Mouse (Mus musculus): ENCODE data around the gene Mme. TPM values are rescaled to one million over a fixed set of nuclear protein-coding genes. Genes with fewer than 3 reads are reported as not detected.

The Mme gene
- polyA plus RNA-seq, 1 experiment from 2014 or later: 3.1 TPM

GRCm38 (mm10) chr3:63340546-63340945 is 99.2 kb downstream of the Mme start:
- H3K4me2 ChIP-seq (ENCODE audit: low read depth, low read length): no peak overlapping the region
- no peaks in the 10 kb centered on the region for H3K9me3 ChIP-seq (replicated peaks; ENCODE audit: control insufficient read depth, low read length)
- no peak overlapping the region for H3K4me3 ChIP-seq (ENCODE audit: low read length)
- no peaks in the 10 kb centered on the region for H3K36me3 ChIP-seq (ENCODE audit: control insufficient read depth, insufficient read depth)
- H3K27ac ChIP-seq (ENCODE audit: low read length): no peak overlapping the region
- H3K9ac ChIP-seq (ENCODE audit: low read length): no peak overlapping the region
- WGBS: 78% methylated on average over 3 of the region's 3 CpGs
- no peaks in the 10 kb centered on the region for H3K4me1 ChIP-seq (ENCODE audit: control insufficient read depth, insufficient read depth, low read length)
- H3K27me3 ChIP-seq (ENCODE audit: control insufficient read depth, insufficient read depth, low read length): no peaks in the 10 kb centered on the region
- no peak for ATAC-seq (replicated peaks; ENCODE audit: extremely low read depth, insufficient read depth, low FRiP score)

DNA sequence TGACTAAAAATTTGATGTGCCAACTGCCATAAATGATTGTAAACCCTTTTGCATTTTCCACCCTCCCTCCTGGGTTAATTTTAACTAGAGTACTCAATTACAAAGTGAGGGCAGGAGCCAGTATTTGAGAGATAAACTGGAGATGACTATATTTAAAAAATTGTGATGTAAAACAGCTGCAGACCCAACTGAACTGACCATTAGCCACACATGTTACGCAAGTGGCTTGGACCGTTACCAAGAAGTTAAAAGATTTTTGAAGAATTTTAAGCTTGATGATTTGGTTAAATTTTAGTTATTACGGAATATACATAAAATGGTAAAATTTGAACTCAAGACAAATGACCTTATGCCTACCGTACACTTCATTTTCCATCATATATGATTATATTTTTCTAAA is 100.1 kb downstream of the Mme start:
- Histone ChIP-seq H3K4me1 (ENCODE audit: control insufficient read depth, insufficient read depth, low read length) (no peaks in the 10 kb centered on the region), H3K4me3 (ENCODE audit: low read length) (no peak overlapping the region), H3K4me2 (ENCODE audit: low read depth, low read length) (no peak overlapping the region), H3K36me3 (ENCODE audit: control insufficient read depth, insufficient read depth) (no peaks in the 10 kb centered on the region), H3K9me3 (replicated peaks; ENCODE audit: control insufficient read depth, low read length) (no peaks in the 10 kb centered on the region), H3K27ac (ENCODE audit: low read length) (no peak overlapping the region), H3K9ac (ENCODE audit: low read length) (no peak overlapping the region), H3K27me3 (ENCODE audit: control insufficient read depth, insufficient read depth, low read length) (no peaks in the 10 kb centered on the region)
- 88% methylated on average over 4 of the region's 4 CpGs for WGBS
- ATAC-seq (replicated peaks; ENCODE audit: extremely low read depth, insufficient read depth, low FRiP score): no peak

- Histone ChIP-seq H3K4me1 (ENCODE audit: control insufficient read depth, insufficient read depth, low read length) (no peaks in the 10 kb centered on the region), H3K9me3 (replicated peaks; ENCODE audit: control insufficient read depth, low read length) (no peaks in the 10 kb centered on the region), H3K9ac (ENCODE audit: low read length) (no peak overlapping the region), H3K27ac (ENCODE audit: low read length) (no peak overlapping the region), H3K27me3 (ENCODE audit: control insufficient read depth, insufficient read depth, low read length) (no peaks in the 10 kb centered on the region), H3K4me2 (ENCODE audit: low read depth, low read length) (no peak overlapping the region), H3K36me3 (ENCODE audit: control insufficient read depth, insufficient read depth) (no peaks in the 10 kb centered on the region), H3K4me3 (ENCODE audit: low read length) (no peak overlapping the region)
- 84% methylated on average over 5 of the region's 5 CpGs for WGBS
- no peak for ATAC-seq (replicated peaks; ENCODE audit: extremely low read depth, insufficient read depth, low FRiP score)
Measured at GRCm38 (mm10) chr3:63344998-63345397, 103.7 kb downstream of the Mme start.

- Histone ChIP-seq H3K4me1 (ENCODE audit: control insufficient read depth, insufficient read depth, low read length) (no peaks in the 10 kb centered on the region), H3K36me3 (ENCODE audit: control insufficient read depth, insufficient read depth) (no peaks in the 10 kb centered on the region), H3K27ac (ENCODE audit: low read length) (no peak overlapping the region), H3K9ac (ENCODE audit: low read length) (no peak overlapping the region), H3K4me3 (ENCODE audit: low read length) (no peak overlapping the region), H3K4me2 (ENCODE audit: low read depth, low read length) (no peak overlapping the region), H3K9me3 (replicated peaks; ENCODE audit: control insufficient read depth, low read length) (no peaks in the 10 kb centered on the region), H3K27me3 (ENCODE audit: control insufficient read depth, insufficient read depth, low read length) (no peaks in the 10 kb centered on the region)
- WGBS: 68% methylated on average over 2 of the region's 2 CpGs
- ATAC-seq (replicated peaks; ENCODE audit: extremely low read depth, insufficient read depth, low FRiP score): no peak
Measured at GRCm38 (mm10) chr3:63348893-63349426, 107.6 kb downstream of the Mme start.

DNA sequence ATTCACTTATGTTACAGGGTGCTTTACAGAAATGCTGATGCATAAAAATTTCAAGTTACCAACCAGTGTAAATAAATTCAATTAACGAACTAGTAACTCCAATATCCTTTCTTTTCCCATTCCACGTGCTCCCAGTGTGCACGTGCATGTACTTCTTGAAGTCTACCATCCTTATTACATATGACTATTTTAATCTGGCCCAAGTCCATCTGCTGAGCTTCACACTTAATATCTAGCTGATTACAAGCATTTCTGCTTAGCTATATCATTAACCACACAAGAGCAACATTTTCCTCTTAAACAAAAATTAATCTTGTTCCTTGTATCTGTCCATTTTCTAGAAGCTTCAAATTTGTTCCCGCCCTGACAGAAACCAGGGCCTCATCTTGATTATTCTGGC is 108.9 kb downstream of the Mme start:
- Histone ChIP-seq H3K36me3 (ENCODE audit: control insufficient read depth, insufficient read depth) (no peaks in the 10 kb centered on the region), H3K27ac (ENCODE audit: low read length) (no peak overlapping the region), H3K4me2 (ENCODE audit: low read depth, low read length) (no peak overlapping the region), H3K9ac (ENCODE audit: low read length) (no peak overlapping the region), H3K27me3 (ENCODE audit: control insufficient read depth, insufficient read depth, low read length) (no peaks in the 10 kb centered on the region), H3K4me1 (ENCODE audit: control insufficient read depth, insufficient read depth, low read length) (no peaks in the 10 kb centered on the region), H3K4me3 (ENCODE audit: low read length) (no peak overlapping the region), H3K9me3 (replicated peaks; ENCODE audit: control insufficient read depth, low read length) (no peaks in the 10 kb centered on the region)
- ATAC-seq (replicated peaks; ENCODE audit: extremely low read depth, insufficient read depth, low FRiP score): no peak
- 80% methylated on average over 4 of the region's 4 CpGs for WGBS

- Histone ChIP-seq H3K4me2 (ENCODE audit: low read depth, low read length) (no peak overlapping the region), H3K9me3 (replicated peaks; ENCODE audit: control insufficient read depth, low read length) (no peaks in the 10 kb centered on the region), H3K4me3 (ENCODE audit: low read length) (no peak overlapping the region), H3K27me3 (ENCODE audit: control insufficient read depth, insufficient read depth, low read length) (no peaks in the 10 kb centered on the region), H3K27ac (ENCODE audit: low read length) (no peak overlapping the region), H3K9ac (ENCODE audit: low read length) (no peak overlapping the region), H3K36me3 (ENCODE audit: control insufficient read depth, insufficient read depth) (no peaks in the 10 kb centered on the region), H3K4me1 (ENCODE audit: control insufficient read depth, insufficient read depth, low read length) (no peaks in the 10 kb centered on the region)
- no peak for ATAC-seq (replicated peaks; ENCODE audit: extremely low read depth, insufficient read depth, low FRiP score)
- 56% methylated on average over 3 of the region's 3 CpGs for WGBS
Measured at GRCm38 (mm10) chr3:63350704-63351103, 109.4 kb downstream of the Mme start.

DNA sequence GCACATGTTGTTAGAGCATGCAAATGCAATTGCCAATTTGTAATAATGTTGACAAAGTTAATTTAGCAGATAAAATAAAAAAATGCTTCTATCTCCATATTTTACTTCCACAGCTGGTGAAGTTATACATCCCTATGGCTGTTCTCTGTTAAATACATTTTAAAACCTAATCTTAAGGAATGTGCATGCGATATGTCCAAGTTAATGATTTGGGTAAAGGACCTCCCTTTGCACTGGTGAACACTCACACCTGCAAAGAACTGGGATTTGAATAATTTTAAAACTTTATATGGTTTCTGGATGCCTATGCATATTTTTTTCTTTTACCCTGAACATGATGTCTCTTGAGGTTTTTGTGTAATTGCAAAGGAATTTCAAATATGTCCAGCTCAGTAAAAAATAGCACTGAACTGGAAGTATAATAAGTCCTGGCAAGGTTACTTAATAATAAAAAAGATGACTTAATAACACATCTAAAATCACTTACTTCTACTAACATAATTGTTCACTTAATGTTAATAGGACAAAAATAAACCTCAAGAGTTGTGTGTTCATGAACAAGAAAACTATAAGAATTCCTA is 110.4 kb downstream of the Mme start:
- Histone ChIP-seq H3K27ac (ENCODE audit: low read length) (no peak overlapping the region), H3K36me3 (ENCODE audit: control insufficient read depth, insufficient read depth) (no peaks in the 10 kb centered on the region), H3K4me1 (ENCODE audit: control insufficient read depth, insufficient read depth, low read length) (no peaks in the 10 kb centered on the region), H3K9ac (ENCODE audit: low read length) (no peak overlapping the region), H3K4me2 (ENCODE audit: low read depth, low read length) (no peak overlapping the region), H3K27me3 (ENCODE audit: control insufficient read depth, insufficient read depth, low read length) (no peaks in the 10 kb centered on the region), H3K9me3 (replicated peaks; ENCODE audit: control insufficient read depth, low read length) (no peaks in the 10 kb centered on the region), H3K4me3 (ENCODE audit: low read length) (no peak overlapping the region)
- ATAC-seq (replicated peaks; ENCODE audit: extremely low read depth, insufficient read depth, low FRiP score): no peak
- WGBS: 78% methylated on average over 1 of the region's 1 CpGs

DNA sequence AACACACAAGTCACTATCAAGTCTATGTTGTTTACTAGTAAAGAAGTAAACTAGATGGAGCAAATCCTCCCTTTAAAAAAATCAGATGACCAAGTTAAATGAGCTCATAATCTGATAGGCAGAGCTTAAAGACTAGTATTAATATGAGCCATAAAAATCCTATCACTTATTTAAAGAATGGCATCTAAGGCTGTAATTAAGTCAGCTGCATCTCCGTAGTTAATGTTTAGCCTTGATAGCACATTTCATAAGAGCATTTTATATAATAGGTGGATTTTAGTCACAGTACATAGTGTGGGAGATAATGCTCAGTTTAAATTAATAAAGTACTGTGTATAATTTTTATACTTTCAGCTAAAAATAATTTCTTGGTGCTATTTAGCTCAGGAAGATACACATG is 118.2 kb downstream of the Mme start:
- Histone ChIP-seq H3K27me3 (ENCODE audit: control insufficient read depth, insufficient read depth, low read length) (no peaks in the 10 kb centered on the region), H3K27ac (ENCODE audit: low read length) (no peak overlapping the region), H3K4me2 (ENCODE audit: low read depth, low read length) (no peak overlapping the region), H3K36me3 (ENCODE audit: control insufficient read depth, insufficient read depth) (no peaks in the 10 kb centered on the region), H3K9me3 (replicated peaks; ENCODE audit: control insufficient read depth, low read length) (no peaks in the 10 kb centered on the region), H3K9ac (ENCODE audit: low read length) (no peak overlapping the region), H3K4me3 (ENCODE audit: low read length) (no peak overlapping the region), H3K4me1 (ENCODE audit: control insufficient read depth, insufficient read depth, low read length) (no peaks in the 10 kb centered on the region)
- no peak for ATAC-seq (replicated peaks; ENCODE audit: extremely low read depth, insufficient read depth, low FRiP score)
- WGBS: 87% methylated on average over 1 of the region's 1 CpGs

DNA sequence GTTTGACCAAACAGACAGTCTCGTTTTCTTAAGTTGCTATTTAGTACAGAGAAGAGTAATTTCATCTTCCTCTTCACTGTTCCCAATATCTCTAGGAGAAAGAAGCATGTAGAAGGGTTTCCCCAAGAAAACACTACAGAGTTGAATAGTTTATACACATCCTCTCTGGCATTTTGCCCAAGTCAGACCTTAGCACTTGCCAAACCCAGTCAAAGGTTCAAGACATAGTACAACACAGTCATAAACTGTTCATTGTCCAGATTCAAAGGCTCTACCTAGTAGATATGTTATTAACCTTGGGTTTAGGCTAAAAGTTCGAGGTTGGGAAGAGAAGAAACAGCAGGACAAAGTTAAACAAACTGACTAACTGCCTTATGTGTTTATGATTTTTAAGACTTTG is 143.7 kb downstream of the Mme start:
- H3K9me3 ChIP-seq (replicated peaks; ENCODE audit: control insufficient read depth, low read length): no peaks in the 10 kb centered on the region
- ATAC-seq (replicated peaks; ENCODE audit: extremely low read depth, insufficient read depth, low FRiP score): no peak
- H3K4me1 ChIP-seq (ENCODE audit: control insufficient read depth, insufficient read depth, low read length): no peaks in the 10 kb centered on the region
- 50% methylated on average over 2 of the region's 2 CpGs for WGBS
- H3K4me2 ChIP-seq (ENCODE audit: low read depth, low read length): no peak overlapping the region
- H3K27ac ChIP-seq (ENCODE audit: low read length): no peak overlapping the region
- no peak overlapping the region for H3K9ac ChIP-seq (ENCODE audit: low read length)
- no peaks in the 10 kb centered on the region for H3K36me3 ChIP-seq (ENCODE audit: control insufficient read depth, insufficient read depth)
- no peaks in the 10 kb centered on the region for H3K27me3 ChIP-seq (ENCODE audit: control insufficient read depth, insufficient read depth, low read length)
- H3K4me3 ChIP-seq (ENCODE audit: low read length): no peak overlapping the region
